Mouse (Mus musculus): ENCODE data around the gene B3gat2. TPM values are rescaled to one million over a fixed set of nuclear protein-coding genes. Genes with fewer than 3 reads are reported as not detected.

The B3gat2 gene
- polyA plus RNA-seq, 1 experiment from 2014 or later: 0.45 TPM

Other genes starting within 250 kb of the B3gat2 start
- 20.6 and 24.7 TPM in 2 replicates for gene Smap1, start 160.6 kb downstream of the B3gat2 start, polyA plus RNA-seq (2015; fragmentation: Nextera tagmentation; extraction: Ambion mirVana)
- 69.0 and 74.0 TPM in 2 replicates for gene Sdhaf4, start 243.9 kb downstream of the B3gat2 start, polyA plus RNA-seq (2015; fragmentation: Nextera tagmentation; extraction: Ambion mirVana)